In the genomic region with DNA sequence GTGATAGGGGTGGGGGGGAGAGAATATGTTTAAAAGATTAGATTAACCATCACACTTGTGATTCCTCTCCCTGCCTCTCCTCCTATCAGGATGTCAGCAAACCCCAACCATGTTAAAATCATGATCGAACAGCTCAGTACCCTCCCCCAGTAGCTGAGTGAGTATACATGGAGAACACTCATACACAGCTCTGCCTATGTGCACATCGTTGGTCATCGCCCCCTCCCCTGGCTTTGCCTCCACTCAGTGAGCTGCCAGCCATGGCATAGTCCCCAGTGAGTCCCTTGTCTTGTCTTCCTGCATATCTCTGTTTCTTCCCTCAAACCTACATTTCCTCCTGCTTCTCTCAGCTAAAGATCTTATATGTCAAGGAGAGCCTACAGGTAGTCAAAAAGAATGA, we compare ENCODE assay signal across 32 mouse cellular contexts.
"Had no signal": no experiment of that assay in that cellular context is flagged by ENCODE, and none has a peak within 500 bp of the region (broad histone marks: within the 10 kb centered on the region; RNA-seq: fewer than 3 reads in every experiment).

No protein-coding gene starts in this region.

- ATAC-seq: liver, embryonic 12.5 days; liver, postnatal 0 days; lung, postnatal 0 days; midbrain, embryonic 13.5 days; midbrain, embryonic 15.5 days; midbrain, embryonic 16.5 days had no signal

- H3K9me3 ChIP-seq: limb, embryonic 10.5 days; limb, embryonic 12.5 days; limb, embryonic 13.5 days; limb, embryonic 15.5 days; liver, embryonic 12.5 days; liver, embryonic 13.5 days; liver, embryonic 15.5 days; lung, embryonic 15.5 days; midbrain, embryonic 10.5 days; midbrain, embryonic 12.5 days; midbrain, embryonic 13.5 days; midbrain, embryonic 15.5 days; neural tube, embryonic 12.5 days had no signal

- H3K4me2 ChIP-seq: limb, embryonic 12.5 days; limb, embryonic 13.5 days; limb, embryonic 15.5 days; liver, embryonic 11.5 days; liver, embryonic 12.5 days; liver, embryonic 13.5 days; liver, embryonic 15.5 days; lung, embryonic 14.5 days; lung, embryonic 15.5 days; midbrain, embryonic 11.5 days; midbrain, embryonic 12.5 days; midbrain, embryonic 13.5 days; midbrain, embryonic 15.5 days; neural tube, embryonic 12.5 days had no signal

- H3K36me3 ChIP-seq: limb, embryonic 10.5 days; limb, embryonic 12.5 days; limb, embryonic 13.5 days; limb, embryonic 15.5 days; liver, embryonic 12.5 days; liver, embryonic 13.5 days; liver, embryonic 15.5 days; lung, embryonic 15.5 days; midbrain, embryonic 10.5 days; midbrain, embryonic 12.5 days; midbrain, embryonic 13.5 days; midbrain, embryonic 15.5 days; neural tube, embryonic 12.5 days had no signal

- H3K4me3 ChIP-seq: limb, embryonic 10.5 days; limb, embryonic 12.5 days; limb, embryonic 13.5 days; limb, embryonic 15.5 days; liver, embryonic 12.5 days; liver, embryonic 13.5 days; liver, embryonic 15.5 days; lung, embryonic 15.5 days; megakaryocyte, embryonic 14.5 days; midbrain, embryonic 10.5 days; midbrain, embryonic 12.5 days; midbrain, embryonic 13.5 days; midbrain, embryonic 15.5 days; myocyte; neural tube, embryonic 12.5 days had no signal

- H3K27me3 ChIP-seq: limb, embryonic 12.5 days; limb, embryonic 13.5 days; limb, embryonic 15.5 days; liver, embryonic 12.5 days; liver, embryonic 13.5 days; liver, embryonic 15.5 days; lung, embryonic 15.5 days; midbrain, embryonic 12.5 days; midbrain, embryonic 13.5 days; midbrain, embryonic 15.5 days; neural tube, embryonic 12.5 days had no signal

- DNase-seq: left cerebral cortex, postnatal 4 days; liver; liver, embryonic 13.5 days; liver, postnatal 0 days; lung, adult 18-20 months; lung, adult 2 months; lung, embryonic 14.5 days; lung, postnatal 10 days; lung, postnatal 14 days; lung, postnatal 36 days; lung, postnatal 4 days; midbrain, embryonic 14.5 days had no signal

- H3K4me1 ChIP-seq: limb, embryonic 10.5 days; limb, embryonic 12.5 days; limb, embryonic 13.5 days; liver, embryonic 12.5 days; liver, embryonic 13.5 days; liver, embryonic 15.5 days; lung, embryonic 15.5 days; megakaryocyte, embryonic 14.5 days; midbrain, embryonic 15.5 days; neural tube, embryonic 12.5 days had no signal

- H3K9ac ChIP-seq: limb, embryonic 12.5 days; limb, embryonic 13.5 days; limb, embryonic 15.5 days; liver, embryonic 12.5 days; liver, embryonic 13.5 days; liver, embryonic 14.5 days; liver, embryonic 15.5 days; liver, postnatal 0 days; lung, embryonic 14.5 days; lung, embryonic 15.5 days; midbrain, embryonic 12.5 days; midbrain, embryonic 13.5 days; midbrain, embryonic 15.5 days; neural tube, embryonic 12.5 days had no signal

- H3K27ac ChIP-seq: limb, embryonic 10.5 days; limb, embryonic 12.5 days; limb, embryonic 13.5 days; limb, embryonic 15.5 days; liver, embryonic 12.5 days; liver, embryonic 13.5 days; liver, embryonic 14.5 days; liver, embryonic 15.5 days; lung, embryonic 15.5 days; macrophage; midbrain, embryonic 10.5 days; midbrain, embryonic 12.5 days; midbrain, embryonic 13.5 days; midbrain, embryonic 15.5 days; neural tube, embryonic 12.5 days had no signal
